Mouse (Mus musculus) adrenal gland, postnatal 10 days (tissue): ENCODE measurements around the gene Dnah7c. TPM values are rescaled to one million over a fixed set of nuclear protein-coding genes. Genes with fewer than 3 reads are reported as not detected.
"Not testable (repeated sequence)": the region's sequence is repeated elsewhere in the genome, so short reads cannot be mapped to it uniquely, and the experiment has no call there.

Source experiments
- DNase-seq: peaks from one replicate; pipeline ENCODE4 v3.0.0; 2021; ENCODE audit warnings: mixed read lengths
- total RNA-seq, 2 experiments: library from RNA; stranded (reverse); gene quantifications; 2 replicates each; pipeline ENCODE4 v1.2.3; 2021

Gene Dnah7c
- total RNA-seq, 2 experiments from 2014 or later, result 0.09 to 0.12 TPM

- not testable (repeated sequence) for DNase-seq
Measured at GRCm38 (mm10) chr1:46729731-46730130, 304.3 kb downstream of the Dnah7c start.

GRCm38 (mm10) chr1:46733405-46734106, 308.2 kb downstream of the Dnah7c start:
- DNase-seq, result not testable (repeated sequence)

GRCm38 (mm10) chr1:46734455-46734854, 309.1 kb downstream of the Dnah7c start:
- not testable (repeated sequence) for DNase-seq

GRCm38 (mm10) chr1:46764600-46764999, 339.2 kb downstream of the Dnah7c start:
- not testable (repeated sequence) for DNase-seq

- DNase-seq, result not testable (repeated sequence)
Measured at GRCm38 (mm10) chr1:46769318-46769717, 343.9 kb downstream of the Dnah7c start.

GRCm38 (mm10) chr1:46770077-46770695, 344.8 kb downstream of the Dnah7c start:
- not testable (repeated sequence) for DNase-seq

- peak; percentile 5 for DNase-seq
Measured at GRCm38 (mm10) chr1:46782227-46782626, 356.8 kb downstream of the Dnah7c start.

GRCm38 (mm10) chr1:46805074-46805473, 379.7 kb downstream of the Dnah7c start:
- DNase-seq, result no peak

GRCm38 (mm10) chr1:46808630-46809029, 383.2 kb downstream of the Dnah7c start:
- not testable (repeated sequence) for DNase-seq

GRCm38 (mm10) chr1:46817934-46818333, 392.5 kb downstream of the Dnah7c start:
- DNase-seq, result no peak

GRCm38 (mm10) chr1:46822256-46822972, 397.0 kb downstream of the Dnah7c start:
- DNase-seq, result no peak

GRCm38 (mm10) chr1:46830066-46830843, 404.9 kb downstream of the Dnah7c start:
- DNase-seq, result no peak

- no peak for DNase-seq
Measured at GRCm38 (mm10) chr1:46831927-46832326, 406.5 kb downstream of the Dnah7c start.

GRCm38 (mm10) chr1:46843406-46843805, 418.0 kb downstream of the Dnah7c start:
- no peak for DNase-seq

- DNase-seq, result no peak
Measured at GRCm38 (mm10) chr1:46844281-46844680, 418.9 kb downstream of the Dnah7c start.

- no peak for DNase-seq
Measured at GRCm38 (mm10) chr1:46845221-46845620, 419.8 kb downstream of the Dnah7c start.

GRCm38 (mm10) chr1:46849758-46850157, 424.4 kb downstream of the Dnah7c start:
- DNase-seq, result peak; percentile 74

GRCm38 (mm10) chr1:46851586-46851985, 426.2 kb downstream of the Dnah7c start:
- DNase-seq, result no peak

- no peak for DNase-seq
Measured at GRCm38 (mm10) chr1:46852216-46852599, 426.8 kb downstream of the Dnah7c start.

- DNase-seq, result peak; percentile 71
Measured at GRCm38 (mm10) chr1:46852600-46853272, 427.3 kb downstream of the Dnah7c start.

- DNase-seq, result peak; percentile 99
Measured at GRCm38 (mm10) chr1:46853317-46854035, 428.1 kb downstream of the Dnah7c start.
